Mouse (Mus musculus) effector memory CD4-positive, alpha-beta T cell, adult 5 months (primary cell): ENCODE results near the gene Ces2h. TPM values are rescaled to one million over a fixed set of nuclear protein-coding genes. Genes with fewer than 3 reads are reported as not detected.

Experiments used
- polyA plus RNA-seq: library from polyadenylated mRNA; unstranded; fragments of 100-300 nt; shearing (Covaris generic); gene quantifications from one replicate; pipeline ENCODE4 v1.2.1, GENCODE M21; 2017

The Ces2h gene
- polyA plus RNA-seq: not detected

GRCm38 (mm10) chr8:105000586-105000985 lies at the start of gene Ces2h:
Ces2h (plus strand) TSS chr8:105000853.

GRCm38 (mm10) chr8:104961537-104961961 lies 39.1 kb upstream of the Ces2h start, which contains the start of gene Ces2g:
Ces2g (plus strand) TSS chr8:104961718.

GRCm38 (mm10) chr8:105048371-105048854 lies 47.8 kb downstream of the Ces2h start, which contains the start of gene Ces3a:
Ces3a (plus strand) TSS chr8:105048601.

Other genes starting within 250 kb of the Ces2h start
- gene Ces2b, start 169.3 kb upstream of the Ces2h start, polyA plus RNA-seq: not detected
- gene Ces2c, start 153.8 kb upstream of the Ces2h start, polyA plus RNA-seq: 22.0 TPM
- not detected for gene Ces2e, start 74.6 kb upstream of the Ces2h start, polyA plus RNA-seq
- not detected for gene Ces2f, start 53.5 kb upstream of the Ces2h start, polyA plus RNA-seq
- not detected for gene Ces2g, start 39.1 kb upstream of the Ces2h start, polyA plus RNA-seq
- not detected for gene Ces3a, start 47.7 kb downstream of the Ces2h start, polyA plus RNA-seq
- gene Ces3b, start 82.9 kb downstream of the Ces2h start, polyA plus RNA-seq: not detected
- not detected for gene Ces4a, start 130.9 kb downstream of the Ces2h start, polyA plus RNA-seq
- gene Cbfb, start 169.8 kb downstream of the Ces2h start, polyA plus RNA-seq: 91.0 TPM
- 19.4 TPM for gene D230025D16Rik, start 224.3 kb downstream of the Ces2h start, polyA plus RNA-seq